Mouse (Mus musculus) gastrocnemius, postnatal 36 days (tissue): ENCODE measurements at regions not wholly inside any gene's neighbourhood (a gene's known extent, or its start where the extent isn't known, plus 50 kb on each side); places are given as distances from the start of the nearest gene placed in this dataset.
"Not testable (repeated sequence)": the region's sequence is repeated elsewhere in the genome, so short reads cannot be mapped to it uniquely, and the experiment has no call there.

Experiments used
- DNase-seq, 2 experiments: peaks; one replicate each; pipeline ENCODE4 v3.0.0; 2022
- intact Hi-C: fragments of 180-260 bp; cut with DNase I; formaldehyde crosslinking; loops from one replicate; pipeline ENCODE4 v1.15.1; 2025

DNA sequence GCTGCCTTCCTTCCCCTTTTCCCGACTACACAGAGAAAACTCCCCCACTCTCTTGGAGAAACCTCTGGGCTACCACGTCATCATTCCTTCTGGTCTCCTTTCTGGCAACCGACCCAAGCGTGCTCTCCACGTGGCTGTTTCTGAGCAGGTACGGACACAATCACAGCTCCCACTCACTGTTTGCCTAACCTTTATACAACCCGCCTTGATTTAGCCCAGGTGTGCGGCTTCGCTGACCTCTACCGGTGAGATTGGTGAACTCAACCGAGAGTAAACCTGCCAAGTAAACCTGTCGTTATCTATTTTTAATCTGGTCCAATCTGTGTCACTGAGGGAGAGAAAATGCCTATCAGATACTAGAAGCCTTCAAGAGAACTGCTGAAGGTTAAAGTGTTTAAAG is 142.7 kb upstream of the Gnai1 start:
- intact Hi-C loops = no loop called here
- DNase-seq = no peak

DNA sequence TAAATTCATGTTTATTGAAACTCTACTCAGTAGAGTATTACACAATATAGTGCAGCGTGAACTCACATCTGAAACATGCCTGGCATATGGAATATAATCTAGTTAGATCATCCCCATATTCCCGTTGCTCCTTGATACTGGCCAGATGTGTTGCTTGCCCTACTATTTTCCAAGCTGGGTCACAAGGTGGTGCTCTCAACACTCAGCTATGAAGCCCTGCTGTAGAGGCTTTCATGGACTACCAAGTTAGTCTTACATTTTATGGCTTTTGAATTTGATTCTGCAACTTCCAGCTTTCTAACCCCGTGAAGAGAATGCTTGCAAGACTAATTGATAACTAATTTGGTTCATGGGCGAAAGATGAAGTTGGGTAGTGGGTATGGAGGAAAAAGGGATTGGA is 134.2 kb upstream of the Gnai1 start:
- intact Hi-C loops = no loop called here
- no peak for DNase-seq

DNA sequence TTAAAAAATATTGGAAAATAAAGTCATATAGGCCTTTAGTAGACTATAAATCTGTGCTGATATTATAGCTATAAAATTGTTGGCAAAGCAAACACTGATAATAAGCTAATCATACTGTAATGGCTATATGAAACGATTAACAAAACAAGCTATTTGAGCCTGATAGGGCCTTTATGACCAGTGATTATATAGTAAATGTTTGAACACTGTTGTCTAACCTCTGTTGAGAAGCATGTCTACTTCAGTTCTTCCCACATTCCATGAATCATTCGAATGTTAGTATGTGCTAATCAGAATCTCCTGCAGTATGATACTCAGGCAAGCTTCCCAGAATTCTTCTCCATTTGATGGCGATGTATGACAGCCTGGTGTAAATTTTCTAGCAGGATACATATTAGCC is 129.6 kb upstream of the Gnai1 start:
- DNase-seq = no peak
- intact Hi-C loops = no loop called here

DNA sequence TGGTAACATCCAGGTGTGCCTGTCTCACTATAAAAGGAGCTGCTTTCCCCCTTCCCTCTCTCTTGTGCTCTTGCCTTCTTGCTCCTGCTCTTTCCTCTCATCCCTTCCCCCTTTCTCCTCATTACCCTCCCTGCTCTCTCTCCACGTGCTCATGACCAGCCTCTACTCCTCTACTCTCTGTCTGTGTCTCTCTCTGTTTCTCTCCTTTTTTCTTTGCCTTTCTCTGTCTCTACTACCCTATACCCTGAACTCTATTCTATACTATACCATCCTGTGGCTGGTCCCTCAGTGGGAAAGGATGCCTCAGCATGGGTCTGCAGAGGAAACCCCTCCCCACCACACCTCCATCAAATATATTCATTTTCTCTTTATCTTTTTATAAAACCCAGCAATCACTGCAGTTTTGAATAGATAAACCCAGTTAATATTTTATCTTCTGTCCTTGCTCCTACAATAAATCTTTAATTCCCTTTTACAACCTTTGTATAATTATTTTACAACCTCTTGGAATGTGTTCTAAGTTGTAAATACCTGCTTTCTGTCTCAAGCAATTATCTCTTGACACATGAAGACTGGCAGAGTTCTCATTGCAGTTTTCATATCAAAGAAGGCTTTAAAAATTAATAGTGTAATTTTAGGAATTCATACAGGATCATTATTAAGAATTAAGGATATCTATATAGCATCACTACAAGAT is 127.1 kb upstream of the Gnai1 start:
- DNase-seq = no peak
- intact Hi-C loops = no loop called here

DNA sequence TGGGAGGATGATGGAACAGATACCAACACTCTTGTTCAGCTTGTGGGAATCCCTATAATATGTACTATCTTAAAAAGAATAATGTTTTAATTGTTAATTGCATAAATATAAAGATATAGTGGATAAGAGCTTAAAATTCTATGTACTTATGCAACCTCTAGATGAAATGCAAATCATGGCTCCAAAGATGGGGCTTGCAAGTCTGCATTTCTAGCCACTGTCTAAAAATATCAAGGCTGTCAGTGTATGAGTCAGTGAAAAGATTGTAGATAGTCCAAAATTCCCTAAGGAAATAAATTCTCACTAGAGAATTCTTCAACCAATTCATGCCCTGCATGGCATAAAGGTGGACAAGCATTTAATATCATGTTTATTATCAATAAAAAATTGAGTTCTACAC is 124.2 kb upstream of the Gnai1 start:
- DNase-seq = no peak
- intact Hi-C loops = no loop called here

DNA sequence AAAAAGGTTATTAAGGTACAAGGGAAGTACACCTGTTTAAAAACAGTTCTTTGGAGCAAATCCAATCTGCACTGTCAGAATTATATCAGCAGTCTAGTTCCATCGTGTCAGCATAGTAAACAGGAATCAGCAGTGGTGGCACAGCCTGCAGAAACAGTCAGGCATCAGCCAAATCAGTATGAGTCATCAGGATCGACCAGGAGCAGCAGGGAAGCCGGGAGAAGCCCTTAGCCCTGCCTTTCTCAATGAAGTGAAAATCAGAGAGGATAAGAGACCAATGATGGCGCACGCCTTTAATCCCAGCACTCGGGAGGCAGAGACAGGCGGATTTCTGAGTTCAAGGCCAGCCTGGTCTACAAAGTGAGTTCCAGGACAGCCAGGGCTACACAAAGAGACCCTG is 118.3 kb upstream of the Gnai1 start:
- intact Hi-C loops = no loop called here
- DNase-seq = no peak

DNA sequence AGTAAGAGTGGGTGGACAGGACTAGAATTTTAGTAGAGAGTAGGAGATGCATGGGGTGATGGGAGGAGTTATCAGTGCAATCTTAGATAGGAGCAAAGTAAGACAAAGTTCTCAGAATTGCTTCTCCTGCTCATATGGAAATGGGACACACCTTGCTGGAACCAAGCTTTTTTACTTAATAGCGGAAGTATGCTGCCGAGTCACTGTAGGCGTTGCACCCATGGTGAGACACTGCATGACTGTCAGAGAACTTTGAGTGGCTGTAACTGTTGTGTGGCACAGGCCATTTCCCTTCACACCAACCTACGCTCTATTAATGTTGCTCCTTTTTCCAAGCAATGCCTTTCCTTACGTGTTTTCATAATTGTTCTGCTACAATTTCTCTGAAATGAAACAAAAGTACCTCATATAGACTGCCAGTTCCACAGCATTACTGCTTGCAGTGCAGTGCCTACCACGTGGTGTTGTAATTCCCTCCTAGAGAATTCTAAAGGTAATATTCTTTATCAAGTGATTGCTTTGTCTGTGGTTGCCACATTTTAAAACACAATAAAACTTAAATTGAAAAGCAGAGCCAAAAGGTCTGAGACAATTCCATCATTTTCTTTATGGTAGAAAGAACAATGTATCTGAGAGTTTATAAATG is 117.3 kb upstream of the Gnai1 start:
- intact Hi-C loops = no loop called here
- no peak for DNase-seq

DNA sequence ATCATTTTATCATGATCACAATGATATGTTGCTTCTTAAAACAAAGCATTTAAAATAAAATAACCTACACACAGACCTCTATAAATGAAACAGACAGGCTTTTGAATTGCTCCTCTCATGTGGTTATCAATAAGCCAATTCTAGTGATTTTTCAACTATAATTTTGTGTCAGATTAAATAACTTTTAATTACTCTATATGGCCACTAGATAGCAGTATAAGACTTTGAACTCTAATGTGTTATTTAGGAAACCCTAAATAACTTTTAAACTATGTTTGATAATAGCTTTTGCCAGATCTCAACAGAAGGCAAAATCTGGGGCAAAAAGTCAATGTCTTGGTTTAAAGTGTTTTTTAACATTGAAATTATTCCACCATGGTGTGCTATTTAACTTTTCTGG is 112.0 kb upstream of the Gnai1 start:
- intact Hi-C loops = no loop called here
- no peak for DNase-seq

DNA sequence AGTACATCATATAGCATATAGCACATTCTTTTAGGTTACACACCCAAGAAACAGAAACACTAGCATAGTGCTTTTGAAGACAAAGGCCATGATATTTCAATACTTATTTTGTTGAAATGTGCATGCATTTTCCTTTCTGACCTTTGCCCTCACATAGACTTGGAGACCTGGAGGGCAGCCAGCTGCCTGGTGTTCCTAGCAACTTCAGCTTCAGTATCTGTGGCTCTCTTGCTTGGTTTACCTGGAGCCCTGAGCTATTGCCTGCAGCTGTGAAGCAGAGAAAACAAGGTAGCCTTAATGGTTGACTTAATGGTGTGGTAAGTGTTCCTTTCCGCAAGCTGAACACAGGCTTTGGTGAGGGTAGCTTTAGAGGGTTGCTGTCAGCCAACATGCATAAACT is 97.6 kb upstream of the Gnai1 start:
- intact Hi-C loops = no loop called here
- no peak for DNase-seq

DNA sequence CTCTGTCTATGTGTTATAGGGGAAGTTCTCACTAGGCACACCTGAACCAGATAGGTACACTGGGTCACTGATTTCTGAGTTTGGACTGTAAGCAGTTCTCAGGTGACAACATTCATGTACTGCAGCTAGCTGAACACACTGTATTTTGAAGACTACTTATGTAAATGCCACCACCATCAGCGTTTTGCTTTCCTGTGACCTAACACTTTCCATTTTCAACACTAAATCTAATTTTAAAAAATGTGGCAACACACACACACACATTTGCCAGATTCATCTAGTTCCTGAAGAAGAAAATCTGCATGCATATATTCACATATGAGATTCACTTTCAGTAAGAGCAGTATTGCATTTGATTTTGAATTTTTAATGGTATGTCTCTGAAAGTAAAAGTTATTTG is 96.0 kb upstream of the Gnai1 start:
- intact Hi-C loops = no loop called here
- DNase-seq = no peak

DNA sequence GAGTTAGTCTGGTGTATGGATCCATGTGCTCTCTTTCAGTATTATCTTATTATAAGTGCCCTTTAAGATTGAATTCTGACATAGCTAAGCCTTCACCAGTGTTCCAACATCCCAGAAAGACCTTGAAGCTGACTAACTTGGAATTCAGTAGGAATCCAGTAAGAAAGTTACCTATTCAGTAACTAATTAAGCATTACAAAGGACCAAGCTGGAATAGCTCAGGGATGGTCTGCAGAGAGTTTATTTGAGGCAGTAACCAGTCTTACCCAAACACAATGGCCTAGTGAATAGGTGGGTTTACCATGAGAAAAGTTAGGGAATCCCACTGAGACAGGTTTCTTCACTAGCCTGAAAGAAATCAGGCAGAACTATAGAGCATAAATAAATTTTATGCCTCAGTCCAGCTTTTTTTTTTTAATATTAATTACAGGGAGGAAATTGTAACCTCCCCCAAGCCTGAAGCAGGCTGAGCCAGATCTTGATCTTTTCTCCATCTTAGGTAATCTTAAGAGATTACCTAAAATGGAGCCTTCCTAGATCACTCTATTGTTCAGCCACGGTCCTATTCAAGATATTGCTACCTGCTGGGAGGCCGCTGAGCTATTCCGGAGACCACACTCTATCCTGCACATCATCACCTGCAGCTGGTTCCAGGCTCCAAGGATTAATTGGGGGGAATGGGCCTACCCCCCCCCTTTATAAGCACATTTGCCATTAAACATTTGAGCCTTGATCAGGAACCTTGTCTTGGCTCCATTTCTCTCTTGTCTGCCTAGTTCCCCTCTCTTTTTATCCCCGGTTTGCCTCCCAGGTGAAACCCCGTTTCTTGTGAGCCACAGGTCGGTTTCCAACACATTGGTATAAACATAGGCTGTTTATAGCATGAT is 93.0 kb upstream of the Gnai1 start:
- intact Hi-C loops, DNase-seq: not testable (repeated sequence)

DNA sequence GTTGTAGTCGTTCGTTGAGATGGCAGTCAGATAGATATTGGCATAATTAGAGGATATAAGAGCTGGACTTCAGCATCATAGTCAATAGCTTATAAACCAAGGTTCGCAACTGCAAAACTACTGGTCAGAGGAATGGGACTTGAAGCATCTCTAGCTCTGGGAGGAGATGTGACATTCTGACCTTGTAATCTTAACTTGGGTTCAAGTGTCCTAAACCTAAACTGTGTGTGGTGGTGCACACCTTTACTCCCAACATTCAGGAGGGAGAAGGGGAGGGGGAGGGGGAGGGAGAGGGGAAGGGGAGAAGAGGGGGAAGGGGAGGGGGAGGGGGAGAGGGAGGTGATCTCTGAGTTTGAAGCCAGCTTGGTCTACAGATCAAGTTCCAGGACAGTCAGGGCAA is 89.1 kb upstream of the Gnai1 start:
- no peak for DNase-seq
- intact Hi-C loops = loop anchor here (5.0 kb wide), 1 partner anchor 362 kb away; no protein-coding TSS in a partner anchor

DNA sequence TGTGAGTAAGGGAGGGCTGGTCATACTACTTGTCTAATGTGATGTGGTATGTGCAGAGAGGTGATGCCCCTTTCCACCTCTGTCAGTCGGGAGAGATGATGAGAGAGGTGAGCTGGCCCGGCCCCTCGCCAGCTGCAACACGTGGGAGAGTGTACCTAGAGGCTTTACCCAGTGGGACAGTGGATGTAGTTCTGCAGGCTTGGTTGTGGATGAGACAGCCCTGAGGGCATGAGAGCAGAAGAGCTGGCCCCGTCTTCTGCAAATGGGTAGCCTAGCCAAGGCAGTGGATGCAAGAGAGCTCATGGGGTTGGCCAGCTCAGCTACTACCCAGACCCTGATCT is 88.1 kb upstream of the Gnai1 start:
- no peak for DNase-seq
- intact Hi-C loops = loop anchor here (5.0 kb wide), 1 partner anchor 361 kb away; no protein-coding TSS in a partner anchor

DNA sequence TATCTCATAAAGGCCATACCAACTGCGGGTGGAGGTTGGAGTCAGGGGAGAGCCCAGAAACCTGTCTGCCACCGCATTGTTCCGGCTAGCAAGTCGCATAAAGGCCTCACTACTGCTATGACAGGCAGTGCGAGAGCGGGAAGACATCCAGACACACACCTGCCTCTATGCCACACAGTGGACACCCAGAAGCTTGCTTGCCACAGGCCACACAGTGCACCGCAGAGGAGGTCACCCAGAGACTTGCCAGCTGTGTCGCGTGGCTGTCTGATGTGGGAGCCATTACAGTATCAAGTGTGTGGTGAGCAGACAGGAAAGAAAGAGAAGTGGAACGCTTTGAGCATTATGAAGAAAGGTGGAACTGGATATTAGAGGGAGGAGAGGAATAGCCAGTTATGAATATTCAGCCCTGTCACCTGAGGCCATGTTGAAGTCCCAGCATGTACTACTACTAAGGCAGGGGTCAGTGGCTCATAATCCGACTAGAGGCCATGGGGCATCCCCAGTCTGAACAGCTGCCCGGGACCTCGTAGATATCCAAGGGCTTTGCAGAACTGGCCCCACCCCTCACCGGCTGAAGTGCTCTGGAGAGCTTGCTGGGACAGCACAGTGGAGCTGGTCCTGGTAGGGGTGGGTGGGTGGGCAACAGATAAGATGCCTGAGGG is 87.6 kb upstream of the Gnai1 start:
- intact Hi-C loops = loop anchor here (5.0 kb wide), 1 partner anchor 360 kb away; no protein-coding TSS in a partner anchor
- no peak for DNase-seq

DNA sequence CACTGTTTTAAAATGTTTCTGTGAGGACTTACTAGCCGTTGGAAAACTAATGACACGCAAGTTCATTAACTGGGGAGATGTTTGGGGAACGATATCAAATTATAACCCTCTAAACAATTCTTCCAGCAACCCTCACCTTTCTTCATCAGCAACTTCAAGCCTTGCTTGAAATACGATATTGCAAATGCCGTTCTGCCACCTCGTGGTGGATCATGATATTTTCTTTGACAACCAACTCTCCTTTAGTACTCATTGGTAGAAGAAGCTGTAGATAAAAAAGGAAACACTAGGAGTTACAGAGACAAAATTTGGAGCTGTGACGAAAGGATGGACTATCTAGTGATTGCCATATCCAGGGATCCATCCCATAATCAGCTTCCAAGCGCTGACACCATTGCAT is 85.8 kb upstream of the Gnai1 start:
- intact Hi-C loops = loop anchor here (5.0 kb wide), 1 partner anchor 359 kb away; no protein-coding TSS in a partner anchor
- peak in 1 of 2 experiments; percentile 9 for DNase-seq

DNA sequence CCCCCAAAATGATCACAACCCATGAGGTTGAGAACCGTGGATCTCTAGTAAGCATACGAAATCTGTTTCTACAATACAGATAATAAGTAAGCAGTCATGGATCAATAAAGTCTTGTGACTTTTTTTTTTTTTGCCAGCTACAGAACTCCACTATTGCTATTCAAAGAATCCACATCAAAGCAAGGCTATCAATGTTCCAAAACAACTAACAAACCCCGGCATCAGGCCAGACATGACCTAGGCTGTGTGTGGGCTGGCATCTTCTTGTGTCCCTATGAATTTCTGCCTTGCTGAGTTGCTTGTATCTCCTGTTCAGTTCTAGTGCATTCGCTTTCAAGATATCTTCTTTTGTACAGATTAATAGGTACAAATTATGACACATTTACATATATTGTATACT is 79.8 kb upstream of the Gnai1 start:
- DNase-seq = no peak
- intact Hi-C loops = no loop called here

DNA sequence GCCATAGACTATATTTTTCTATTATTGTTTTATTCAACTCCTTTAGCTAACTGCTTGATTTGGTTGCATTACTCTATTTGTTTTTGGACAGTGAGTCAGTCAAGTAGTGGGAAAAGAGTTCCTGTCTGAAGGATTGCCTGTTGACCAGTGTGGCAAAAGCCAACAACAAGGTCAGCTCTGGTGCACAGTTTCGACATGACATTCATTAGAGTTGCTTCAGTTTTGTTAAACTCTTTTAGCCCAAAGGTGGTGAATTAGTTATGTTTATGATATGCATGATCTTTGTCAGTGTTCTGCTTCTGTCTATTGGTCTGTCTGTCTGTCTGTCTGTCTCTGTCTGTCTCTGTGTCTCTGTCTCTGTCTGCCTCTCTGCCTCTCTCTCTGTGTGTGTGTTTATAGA is 79.1 kb upstream of the Gnai1 start:
- intact Hi-C loops = no loop called here
- DNase-seq = no peak

DNA sequence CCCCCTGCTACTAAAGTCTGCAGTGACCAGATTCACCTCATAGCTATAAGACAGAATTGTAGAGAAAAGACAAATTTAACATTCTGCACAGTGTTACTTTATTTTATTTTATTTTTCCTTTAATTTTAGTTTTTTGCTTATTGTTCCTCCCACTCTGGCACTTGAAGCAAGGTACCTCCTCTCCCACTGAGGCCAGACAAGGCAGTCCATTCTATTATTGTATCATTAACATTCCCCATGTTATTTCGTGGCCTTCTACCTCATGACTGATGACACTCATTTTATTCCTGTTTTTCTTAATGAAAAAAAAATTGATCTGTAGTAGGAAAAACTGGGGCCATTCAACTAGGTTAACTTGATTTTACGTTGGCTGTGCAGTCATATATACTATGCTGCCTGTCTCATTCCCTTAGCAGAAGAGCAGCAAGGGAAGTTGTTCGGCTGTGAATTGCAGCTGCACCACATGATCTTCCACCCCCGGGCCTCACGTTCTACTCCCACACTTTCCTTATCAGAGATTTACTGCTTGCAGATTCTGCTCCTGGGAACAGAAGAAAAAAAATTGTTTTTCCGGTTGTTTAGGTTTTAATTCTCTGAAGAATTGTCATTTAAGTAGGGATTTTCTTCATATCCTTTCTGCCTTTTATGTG is 76.1 kb upstream of the Gnai1 start:
- DNase-seq = no peak
- intact Hi-C loops = no loop called here

DNA sequence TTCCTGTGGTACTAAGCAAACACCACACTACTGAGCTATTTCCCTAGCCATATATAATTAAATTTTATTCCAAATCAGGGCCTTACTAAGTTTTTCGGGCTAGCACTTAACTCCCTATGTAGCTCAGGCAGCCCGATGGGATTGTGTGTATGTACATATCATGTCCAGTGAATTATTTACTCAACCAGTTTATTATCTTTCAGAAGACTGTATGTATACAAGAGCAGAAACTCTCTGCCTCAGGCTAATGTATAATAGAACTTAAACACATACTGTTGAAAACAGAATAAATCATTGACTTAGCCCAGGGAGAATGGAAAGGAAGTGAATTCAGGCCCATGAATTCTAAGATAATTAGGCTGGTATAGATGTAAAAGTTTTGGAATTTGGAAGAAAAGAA is 74.1 kb upstream of the Gnai1 start:
- intact Hi-C loops = no loop called here
- no peak for DNase-seq

DNA sequence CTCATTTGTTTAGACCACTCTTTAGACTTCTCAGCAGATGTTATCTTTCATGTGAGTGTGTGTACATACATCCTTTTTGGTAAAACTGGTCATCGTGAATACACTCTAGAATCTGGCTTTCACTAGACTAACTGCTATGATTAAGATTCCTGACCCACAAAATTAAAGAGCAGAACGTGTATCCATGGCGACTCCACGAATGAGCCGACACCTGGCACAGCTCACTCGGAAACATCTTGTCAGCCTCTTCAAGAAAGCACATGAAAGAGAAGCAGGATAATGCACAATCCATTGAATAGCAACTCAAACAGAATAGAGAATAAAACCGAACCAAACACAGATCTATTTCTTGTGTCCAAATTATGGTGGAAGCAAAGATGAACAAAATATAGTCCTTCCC is 73.1 kb upstream of the Gnai1 start:
- intact Hi-C loops = no loop called here
- DNase-seq = no peak

DNA sequence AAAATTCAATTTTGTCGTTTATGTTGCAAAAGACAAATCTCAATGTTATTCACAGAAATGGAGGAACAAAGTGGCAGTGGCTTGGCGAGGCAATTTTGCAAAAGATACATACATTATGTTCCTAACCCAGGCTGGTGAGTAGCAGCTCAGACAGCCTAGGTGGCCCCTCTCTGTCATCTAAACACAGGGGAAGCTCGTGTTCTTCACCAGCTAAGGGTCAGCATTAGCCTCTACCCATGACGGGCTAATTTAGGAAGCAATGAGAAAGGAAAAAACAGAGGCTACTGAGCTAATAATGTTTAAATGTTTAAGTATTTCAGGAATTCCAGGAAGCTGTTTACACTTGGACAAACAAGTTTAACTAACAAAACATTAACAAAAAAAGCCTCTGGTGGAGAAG is 64.9 kb upstream of the Gnai1 start:
- DNase-seq = no peak
- intact Hi-C loops = no loop called here
